Mouse (Mus musculus) frontal cortex, postnatal 25 days (tissue): ENCODE results near the gene Trpm8.

Source experiments
- DNase-seq, 2 experiments: peaks; one replicate each; pipeline ENCODE4 v3.0.0; 2022; ENCODE audit warnings: low spot score in 2 of 2

Gene Trpm8

DNA sequence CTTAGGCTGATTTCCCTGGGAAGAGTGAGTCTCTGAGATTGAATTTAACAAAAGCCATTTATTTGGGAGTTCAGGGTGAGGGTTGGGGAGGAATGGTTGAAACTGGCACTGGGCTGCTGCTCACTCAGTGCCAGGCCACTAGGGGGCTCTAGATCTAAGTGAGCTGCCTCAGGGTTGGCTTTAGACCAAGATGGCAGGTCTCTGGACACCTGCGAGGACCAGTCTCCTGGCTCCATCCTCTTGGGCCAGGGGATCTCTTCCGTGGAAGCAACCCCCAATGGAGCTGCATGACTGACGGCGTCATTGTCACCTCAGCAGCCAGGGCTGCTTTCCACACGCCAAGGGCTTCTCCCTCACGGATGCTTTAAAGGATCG is 7.5 kb downstream of the Trpm8 start:
- DNase-seq = no peak

DNA sequence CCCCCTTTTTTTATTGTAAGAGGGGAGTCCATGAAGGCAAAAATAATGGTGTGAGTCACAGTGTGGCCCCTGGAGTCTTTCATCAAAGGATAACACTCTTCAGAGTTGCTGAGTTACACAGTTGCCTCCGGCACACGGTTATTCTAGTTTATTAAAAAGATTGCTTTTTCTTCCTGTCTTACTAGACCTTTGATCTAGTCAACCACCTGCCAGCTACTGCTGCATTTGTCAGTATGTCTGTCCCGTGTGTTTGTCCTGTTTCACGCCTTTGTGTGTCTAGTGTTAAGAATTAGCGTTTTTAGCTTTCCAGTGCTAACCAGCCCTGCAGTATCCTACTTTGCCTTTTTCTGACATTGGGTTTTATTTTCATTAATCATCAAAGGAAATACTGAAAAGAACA is 8.2 kb downstream of the Trpm8 start:
- DNase-seq = no peak

DNA sequence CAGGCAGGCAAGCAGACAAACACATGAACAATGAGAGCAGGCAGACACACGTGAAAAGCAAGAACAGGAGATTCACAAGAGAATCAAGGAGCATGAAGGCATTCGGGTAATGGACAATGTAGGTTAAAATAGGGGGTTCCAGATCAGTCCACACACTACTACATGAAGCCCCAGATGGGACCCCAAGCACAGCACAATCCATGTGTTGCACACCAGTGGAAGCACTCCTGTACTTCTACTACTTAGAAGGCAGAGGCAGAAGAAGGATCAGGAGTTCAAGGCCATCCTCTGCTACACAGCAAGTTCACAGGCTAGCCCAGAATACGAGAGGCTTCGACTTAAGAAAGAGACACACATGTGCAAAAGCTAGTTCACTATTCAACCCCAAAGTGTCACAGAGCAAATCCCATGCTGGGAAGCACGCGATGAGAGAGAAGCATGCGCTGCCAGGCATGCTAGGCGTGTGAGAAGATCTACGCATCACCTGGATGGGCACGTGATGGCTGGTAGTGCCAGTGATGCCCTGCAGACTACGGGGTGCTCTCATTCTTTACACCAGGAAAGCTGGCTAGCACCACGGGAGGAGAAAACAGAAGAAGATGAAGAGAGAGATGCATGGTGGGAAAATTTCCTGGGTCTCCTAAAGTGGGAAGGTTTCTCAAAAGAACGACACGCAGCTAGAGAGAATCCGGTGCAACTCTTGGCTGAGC is 8.8 kb downstream of the Trpm8 start:
- no peak for DNase-seq

DNA sequence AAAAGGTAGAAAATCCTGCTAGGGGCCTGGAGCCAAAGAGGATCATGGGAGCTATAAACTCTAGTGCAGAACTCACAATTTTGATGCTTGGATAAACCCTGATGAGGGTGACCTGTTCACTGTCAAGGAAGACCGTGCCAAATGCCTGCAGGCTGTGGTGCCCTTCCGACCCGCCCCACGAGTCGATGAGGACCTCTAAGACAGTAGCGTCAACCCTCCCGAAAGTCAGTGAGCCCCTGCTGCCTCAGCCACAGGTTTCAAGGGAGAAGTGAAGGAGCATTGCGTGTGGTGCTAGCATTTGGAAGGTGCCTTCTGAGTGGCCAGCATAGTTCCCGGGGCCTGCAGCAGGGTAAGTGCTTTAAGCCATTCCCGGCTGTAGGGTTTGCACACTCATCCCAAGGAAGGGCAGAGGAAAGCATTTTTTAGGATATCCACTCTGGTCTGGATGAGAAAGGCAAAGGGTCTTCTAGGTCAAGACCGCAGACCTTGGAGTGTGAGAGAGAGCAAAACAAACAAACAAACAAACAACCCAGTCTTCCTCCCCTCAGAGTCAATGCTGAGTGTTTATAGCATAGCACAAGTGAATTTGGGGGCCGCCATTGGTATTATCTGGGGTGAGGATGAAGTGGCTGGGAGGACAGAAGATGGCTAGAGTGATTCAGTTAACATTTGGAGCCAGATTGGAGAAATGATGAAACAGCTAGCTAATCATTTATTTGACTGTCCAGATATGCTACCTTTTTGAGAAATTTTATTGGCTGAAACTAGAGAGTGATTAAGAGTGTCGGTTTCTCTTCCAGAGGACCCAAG is 9.6 kb downstream of the Trpm8 start:
- no peak for DNase-seq

DNA sequence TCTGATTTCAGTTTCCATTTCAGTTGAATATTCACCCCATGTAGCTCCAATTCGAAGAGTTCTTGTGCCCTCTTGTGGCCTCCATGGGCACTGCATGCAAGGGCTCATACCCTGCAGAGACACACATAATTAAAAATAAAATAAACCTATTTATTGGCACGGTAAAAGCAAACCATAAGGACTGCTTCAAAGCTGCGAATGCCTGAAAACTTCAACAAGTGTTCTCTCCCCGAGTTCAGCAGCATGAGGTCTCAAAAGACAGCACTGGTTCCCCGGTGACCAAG is 10.2 kb downstream of the Trpm8 start:
- DNase-seq = no peak

DNA sequence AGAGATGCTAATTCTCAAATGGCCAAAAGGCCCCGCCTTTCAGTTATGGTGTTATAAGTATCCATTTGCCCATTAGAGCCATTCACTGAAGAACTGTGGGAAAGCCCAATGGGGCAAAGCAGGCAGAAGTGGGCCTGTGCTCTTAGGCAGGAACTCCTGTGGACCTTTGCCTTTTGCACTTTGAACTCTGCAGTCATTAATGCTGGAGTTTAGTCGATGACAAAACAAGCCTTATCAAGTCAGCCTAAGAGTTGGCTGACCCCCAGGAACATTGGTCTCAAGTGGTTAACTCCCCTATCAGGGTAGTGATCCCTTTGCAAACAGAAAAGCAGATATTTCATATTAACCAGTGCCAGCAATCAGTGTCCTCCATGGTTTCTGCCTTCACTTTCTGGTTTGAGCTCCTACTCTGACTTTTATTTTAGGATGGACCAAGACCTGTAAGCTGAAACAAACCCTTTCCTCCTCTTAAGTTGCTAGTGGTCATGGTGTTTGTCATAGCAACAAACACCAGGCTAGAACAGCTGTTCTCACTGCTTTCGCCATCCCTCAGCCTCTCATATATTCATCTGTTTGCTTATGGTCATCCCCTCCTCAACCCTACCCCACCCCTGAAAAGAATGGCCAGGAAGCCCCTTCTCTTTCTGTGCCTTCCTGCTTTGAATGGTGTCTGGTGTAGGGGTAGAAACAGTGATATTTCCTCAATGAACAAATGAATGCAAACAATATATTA is 10.8 kb downstream of the Trpm8 start:
- DNase-seq = no peak

DNA sequence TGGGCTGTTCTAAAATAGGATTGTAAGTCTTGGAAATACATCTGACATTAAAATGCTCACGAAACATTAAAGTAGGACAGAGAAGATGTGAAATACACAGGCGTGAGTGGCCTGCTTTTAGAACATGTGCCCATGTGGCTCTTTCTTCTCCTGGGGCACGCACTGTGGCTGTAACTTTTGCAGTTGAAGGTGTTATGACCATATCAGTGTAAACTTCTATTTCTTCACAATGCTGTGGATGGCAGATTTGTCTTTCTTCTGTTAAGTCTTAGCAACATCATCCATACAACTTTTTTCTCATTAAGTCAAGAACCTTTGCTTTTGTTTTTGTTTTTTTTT is 11.3 kb downstream of the Trpm8 start:
- DNase-seq = no peak

DNA sequence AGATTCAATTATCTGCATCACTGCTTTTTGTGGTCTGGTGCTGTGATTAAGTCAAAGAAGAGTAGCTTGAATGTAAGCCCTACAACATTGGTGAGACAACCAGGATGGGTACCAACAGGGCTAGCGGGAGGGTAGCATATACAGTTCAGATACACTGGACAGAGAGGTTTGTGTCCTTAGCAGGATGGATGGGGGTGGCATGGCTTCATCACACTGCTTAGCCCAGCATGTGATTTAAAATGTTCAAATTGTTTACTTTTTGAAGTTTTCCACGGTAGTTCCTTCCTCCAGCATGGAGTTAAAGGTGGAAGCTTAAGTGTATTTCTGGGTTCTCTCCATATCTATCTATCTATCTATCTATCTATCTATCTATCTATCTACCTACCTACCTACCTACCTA is 11.7 kb downstream of the Trpm8 start:
- DNase-seq = no peak

DNA sequence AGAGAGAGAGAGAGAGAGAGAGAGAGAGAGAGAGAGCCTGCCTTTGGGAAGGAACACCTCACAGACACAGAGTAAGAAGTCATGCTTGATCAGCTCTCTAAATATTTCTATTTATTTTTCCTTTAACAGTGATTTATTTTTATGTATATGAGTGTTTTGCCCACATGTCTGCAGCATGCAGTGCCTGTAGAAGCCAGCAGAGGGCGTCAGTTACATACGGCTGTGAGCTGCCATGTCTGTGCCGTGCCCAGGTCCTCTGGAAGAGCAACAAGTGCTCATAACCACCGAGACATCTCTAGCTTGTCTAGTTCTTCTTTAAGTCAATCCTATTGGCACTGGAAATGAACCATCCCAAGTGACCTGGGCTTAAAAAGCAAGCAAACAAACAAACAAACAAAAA is 12.5 kb downstream of the Trpm8 start:
- DNase-seq = no peak

DNA sequence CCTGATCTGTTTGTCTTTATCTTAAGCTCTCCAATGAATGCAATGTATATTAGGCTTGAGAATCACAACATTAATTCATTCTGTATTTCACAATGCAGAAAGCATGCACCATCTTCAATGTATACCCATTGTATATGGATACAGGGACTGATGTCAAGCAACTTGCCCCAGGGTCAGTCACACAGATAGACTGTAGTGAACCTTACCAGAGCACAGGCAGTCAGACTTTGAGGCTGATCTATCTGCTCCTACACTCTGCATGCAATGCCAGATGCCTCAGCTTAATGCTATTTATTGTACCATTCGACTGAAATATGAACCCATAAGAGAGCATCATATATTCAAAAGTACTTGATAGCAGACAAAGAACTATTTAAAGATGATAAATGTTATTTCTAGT is 13.1 kb downstream of the Trpm8 start:
- DNase-seq = no peak

DNA sequence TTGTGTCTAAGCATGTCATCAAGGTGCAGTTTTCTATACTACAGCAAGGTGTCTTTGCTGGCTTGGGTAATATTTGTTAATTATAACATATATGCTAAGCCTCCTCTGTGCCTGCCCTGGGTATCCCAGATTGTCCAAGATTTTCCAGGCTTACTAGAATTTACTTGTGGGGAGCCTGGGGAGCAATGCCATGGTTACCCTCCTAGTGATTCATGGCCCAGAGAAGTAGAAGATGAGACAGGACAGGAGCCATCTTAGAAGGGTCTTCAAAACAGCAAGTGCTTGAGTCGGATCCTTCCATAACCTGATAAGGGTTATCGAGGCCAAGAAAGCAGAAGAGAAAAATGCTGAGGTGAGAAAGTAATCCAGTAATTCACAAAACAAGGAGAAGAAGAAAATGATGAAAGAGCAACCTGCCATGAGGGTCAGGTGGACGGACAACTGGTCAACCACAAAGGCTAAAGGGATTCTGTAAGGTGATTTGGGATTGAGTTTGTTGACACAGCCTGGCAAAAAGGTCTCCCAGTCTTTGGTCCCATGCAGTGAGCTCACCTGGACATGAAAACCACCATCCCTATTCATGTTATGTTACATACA is 14.0 kb downstream of the Trpm8 start:
- no peak for DNase-seq

DNA sequence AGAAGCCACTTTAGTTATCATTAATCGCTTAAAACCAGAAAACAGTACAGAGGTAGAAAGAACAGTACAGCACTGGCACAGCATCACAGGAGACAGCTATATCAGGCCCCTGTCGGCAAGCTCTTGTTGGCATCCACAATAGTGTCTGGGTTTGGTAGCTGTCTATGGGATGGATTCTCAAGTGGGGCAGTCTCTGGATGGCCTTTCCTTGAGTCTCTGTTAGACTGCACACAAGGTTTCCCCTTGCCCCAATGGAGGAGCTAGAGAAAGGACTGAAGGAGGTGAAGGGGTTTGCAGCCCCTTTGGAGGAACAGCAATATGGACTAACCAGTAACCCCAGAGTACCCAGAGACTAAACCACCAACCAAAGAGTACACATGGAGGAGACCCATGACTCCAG is 14.6 kb downstream of the Trpm8 start:
- DNase-seq = no peak

DNA sequence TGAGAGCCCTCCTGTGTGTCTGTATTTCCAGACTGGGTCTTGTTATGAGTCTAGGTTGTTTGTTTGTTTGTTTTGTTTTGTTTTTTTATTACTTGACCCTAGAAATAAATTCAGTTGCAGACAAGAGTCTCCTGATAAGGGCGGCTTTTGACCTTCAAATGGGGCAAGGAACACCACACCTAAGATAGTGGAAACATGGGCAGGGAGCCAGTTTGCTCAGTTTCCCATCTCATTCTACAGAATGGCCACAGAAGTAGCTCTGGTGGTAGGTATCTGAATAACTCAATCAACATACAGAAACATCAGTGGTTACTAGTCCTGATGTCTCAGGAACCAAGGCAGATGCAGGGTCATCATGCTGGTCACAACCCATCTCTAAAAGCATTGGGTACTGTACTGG is 17.2 kb downstream of the Trpm8 start:
- no peak for DNase-seq

DNA sequence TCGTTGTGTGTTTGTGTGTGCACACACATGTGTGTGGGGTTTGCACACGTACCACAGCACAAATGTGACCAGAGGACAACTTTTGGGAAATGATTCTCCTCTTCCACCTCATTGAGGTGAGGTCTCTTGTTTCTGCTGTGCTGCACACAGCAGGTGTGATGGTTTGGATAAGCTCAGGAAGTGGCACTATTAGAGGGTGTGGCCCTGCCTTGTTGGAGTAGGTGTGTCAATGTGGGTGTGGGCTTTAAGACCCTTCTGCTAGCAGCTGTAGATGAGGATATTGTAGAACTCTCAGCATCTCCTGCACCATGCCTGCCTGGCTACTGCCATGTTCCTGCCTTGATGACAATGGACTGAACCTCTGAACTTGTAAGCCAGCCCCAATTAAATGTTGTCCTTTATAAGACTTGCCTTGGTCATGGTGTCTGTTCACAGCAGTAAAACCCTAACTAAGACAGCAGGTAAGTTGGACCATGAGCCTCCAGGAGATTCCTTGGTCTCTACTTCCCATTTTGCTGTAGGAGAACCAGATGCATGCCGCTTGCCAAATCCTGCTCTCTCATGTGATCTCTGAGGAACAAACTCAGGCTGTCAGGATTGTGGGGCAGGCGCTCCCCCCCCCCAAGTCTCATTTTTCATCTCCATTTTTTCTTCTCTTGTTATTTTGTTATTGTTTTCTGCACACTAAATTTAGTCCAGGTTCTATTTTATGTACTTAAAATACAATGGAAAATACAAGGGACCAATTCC is 18.9 kb downstream of the Trpm8 start:
- DNase-seq = no peak

DNA sequence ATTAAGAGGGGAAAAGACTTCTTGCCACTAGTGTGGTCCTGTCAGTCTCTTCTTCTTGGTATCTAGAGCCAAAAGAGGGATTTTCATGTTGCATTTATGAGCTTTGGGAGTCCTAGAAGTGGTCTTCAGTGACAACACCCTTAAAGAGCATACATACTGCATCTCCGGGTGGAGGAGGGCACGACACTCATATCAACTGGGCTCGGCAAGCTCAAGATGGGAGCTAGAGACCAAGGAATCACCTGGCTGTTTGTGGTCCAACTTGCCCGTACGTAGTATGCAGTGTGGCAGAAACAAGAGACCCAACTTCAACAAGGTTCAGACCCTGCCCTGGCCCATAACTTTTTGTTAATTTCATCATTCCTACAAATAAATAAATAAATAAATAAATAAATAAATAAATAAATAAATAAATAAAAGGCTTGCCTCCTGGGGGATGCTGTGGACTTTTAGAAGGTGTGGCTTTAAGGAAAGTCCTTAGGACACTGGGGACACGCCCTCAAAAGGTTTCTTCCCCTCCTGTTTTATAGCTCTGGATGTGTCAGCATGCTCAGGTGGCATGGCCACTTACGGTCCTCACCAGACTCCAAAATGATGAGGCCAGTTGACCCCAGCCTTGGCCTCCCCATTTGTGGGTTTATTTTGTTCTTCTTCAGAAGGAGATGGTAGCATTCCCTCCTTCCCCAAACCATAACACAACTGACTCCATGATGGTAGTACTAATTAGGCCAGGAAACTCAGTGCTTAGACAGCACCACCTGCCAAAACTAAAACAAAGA is 20.2 kb downstream of the Trpm8 start:
- DNase-seq = no peak

DNA sequence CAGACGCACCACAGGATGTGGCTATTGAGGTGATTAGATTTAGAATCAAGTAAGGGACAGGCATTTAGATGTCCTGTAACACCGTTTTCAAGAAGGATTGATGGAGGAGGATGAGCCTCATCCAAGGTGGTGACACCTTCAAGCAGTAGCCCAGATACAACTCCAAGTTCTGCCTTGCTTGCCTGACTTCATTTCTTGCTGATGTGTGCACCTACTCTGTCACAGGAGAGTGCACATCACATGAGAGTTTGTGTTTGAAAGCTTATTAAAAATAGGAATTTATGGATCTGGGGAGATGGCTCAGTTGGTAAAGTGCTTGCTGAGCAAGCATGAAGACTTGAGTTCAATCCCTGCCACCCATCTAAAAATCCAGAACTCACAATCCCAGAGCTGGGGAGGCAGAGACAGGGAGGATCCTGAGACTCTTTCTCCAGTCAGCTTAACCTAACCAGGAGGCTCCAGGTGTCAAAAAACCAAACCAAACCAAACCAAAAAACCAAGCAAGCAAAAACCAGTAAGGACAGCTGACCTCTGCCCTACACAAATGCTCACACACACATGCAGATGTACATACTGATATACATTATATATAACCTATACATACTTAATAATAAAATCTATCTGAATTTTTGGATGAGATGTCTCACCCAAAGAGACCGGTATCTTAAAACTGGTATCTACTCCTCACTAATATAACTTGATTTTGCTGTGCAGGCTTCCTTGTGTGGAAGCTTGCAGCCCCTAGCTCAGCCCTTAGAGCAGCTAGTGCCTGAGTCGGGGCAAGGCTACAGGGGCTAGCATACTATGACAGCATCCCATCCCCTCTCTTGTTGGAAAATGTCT is 21.4 kb downstream of the Trpm8 start:
- DNase-seq = no peak

DNA sequence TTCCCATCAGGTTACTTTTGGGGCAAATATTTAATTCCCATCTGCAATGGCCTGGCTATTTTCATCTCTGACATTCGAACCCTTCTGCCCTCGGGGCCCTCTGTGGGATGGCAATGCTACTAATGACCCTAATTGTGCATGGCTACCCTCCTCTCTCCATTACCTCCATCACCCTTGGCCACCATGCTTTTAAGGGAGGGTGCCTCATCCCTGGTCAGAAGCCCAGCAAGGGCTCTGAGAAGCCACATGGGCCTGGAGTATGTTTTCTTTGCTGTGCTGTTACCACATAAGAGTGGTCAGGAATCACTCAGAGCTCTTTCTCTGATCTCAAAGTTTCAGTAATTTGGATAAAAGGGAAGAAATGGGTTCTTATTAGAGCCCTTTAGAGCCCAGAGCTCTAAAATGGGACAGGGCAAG is 22.1 kb downstream of the Trpm8 start:
- no peak for DNase-seq

DNA sequence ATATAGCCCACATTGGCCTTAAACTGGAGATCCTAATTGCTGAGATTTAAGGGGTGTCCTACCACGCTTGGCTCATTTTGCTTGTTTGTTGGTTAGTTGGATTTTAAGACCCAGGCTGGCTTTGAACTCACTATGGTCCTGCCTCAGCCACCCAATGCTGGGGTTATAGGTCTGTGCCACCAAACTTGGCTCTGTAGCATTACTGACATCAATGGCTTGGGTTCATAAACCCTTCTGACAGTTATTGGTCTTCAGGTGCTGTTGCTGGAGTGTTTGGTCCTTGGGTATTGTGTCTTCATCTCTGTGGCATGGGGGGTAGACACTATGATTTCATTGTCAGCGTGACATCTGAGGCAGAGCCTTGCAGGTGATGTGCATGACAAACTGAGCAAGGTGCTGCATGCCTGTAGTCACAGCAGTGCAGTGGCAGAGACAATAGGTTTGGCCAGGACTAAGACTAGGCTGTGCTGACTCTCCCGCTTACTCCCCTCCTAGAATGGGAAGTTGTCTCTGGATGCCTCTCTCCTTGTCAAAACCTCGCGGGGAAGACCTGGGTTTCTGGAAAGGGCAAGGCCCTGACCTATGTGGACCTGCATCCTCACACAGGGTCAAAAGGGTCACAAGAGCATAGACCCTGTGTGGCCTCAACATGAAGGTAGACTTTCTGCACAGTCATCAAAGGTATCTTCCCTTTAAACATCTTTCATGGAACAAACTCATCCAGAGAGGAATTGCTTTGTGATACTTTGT is 23.0 kb downstream of the Trpm8 start:
- DNase-seq = no peak

DNA sequence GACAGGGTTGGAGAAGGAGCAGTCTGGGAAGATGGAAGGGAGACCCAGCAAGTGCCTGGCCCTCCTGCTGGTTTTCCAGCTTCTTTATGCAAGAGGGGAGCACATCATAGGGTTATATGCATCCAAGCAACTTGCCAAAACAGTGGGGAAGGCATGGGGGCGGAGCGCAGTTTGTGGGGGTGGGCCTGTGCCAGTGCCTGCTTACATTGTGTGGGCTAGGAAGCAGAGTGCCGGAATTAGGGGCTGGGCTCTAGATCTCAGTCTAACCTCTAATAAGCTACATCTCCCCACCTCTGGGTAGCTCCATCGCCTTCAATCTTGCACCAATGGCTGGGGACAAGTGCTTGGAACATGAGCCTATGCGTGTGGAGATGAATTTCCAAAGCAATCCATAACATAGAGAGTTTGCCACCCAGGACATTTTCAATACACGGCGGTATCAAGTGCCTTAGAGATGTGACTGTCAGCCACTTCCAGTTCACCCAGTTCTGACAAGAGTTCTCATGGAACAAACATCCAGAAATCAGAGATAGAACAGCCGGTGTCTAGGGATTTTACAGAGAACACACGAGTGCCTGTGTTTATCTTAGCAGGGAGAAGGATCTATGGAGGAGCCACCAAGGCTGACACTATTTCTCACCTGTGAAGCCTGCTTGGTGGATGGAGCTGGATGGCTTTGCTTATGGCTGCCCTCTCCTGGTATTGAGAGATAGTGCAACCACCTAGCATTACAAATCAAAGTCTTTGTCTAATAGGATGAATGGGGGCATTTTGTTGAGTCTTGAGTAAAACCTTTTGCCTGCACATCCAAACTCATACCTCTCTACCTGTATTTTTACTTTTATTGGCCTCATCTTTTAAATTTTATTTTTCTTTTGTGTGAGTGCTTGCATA is 23.9 kb downstream of the Trpm8 start:
- DNase-seq = no peak
